Mouse (Mus musculus) effector memory CD4-positive, alpha-beta T cell, adult 5 months (primary cell): ENCODE measurements around the gene Ccnl1. TPM values are rescaled to one million over a fixed set of nuclear protein-coding genes. Genes with fewer than 3 reads are reported as not detected.

ENCODE experiments used
- polyA plus RNA-seq: library from polyadenylated mRNA; unstranded; fragments of 100-300 nt; shearing (Covaris generic); gene quantifications from one replicate; pipeline ENCODE4 v1.2.1, GENCODE M21; 2017

The Ccnl1 gene
- polyA plus RNA-seq: 663 TPM

GRCm38 (mm10) chr3:65958102-65958839 lies at the start of gene Ccnl1:
Ccnl1 (minus strand) TSS chr3:65958249.

